Mouse (Mus musculus): ENCODE results near the gene Trim29. TPM values are rescaled to one million over a fixed set of nuclear protein-coding genes. Genes with fewer than 3 reads are reported as not detected.
A peak's percentile ranks its signal among the peaks of the same experiment; 100 is the strongest.

Trim29 gene
- total and polyA plus RNA-seq, 2 experiments from 2014 or later: 0.12 to 2.4 TPM

DNA sequence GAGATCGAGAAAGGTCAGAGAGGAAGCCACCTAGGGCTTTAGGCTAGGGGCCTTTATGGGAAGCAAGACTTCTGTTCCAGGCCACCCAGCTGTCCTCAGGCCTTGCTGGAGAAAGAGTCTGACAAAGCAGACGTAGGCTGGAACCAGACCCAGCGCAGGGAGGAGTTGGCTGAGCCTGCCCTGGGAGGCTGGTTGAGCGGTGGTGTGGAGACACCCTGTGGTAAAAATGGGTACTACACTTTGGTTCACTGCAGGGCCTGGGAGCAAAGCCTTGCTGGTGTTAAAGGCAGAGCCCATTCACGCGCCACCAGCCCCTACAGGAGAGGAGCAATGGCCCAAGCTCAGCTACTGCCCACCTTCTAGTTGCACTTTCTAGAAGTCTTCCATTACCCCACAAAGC lies 26.4 kb upstream of the Trim29 start:
- no peaks in the 10 kb centered on the region for H3K4me1 ChIP-seq (ENCODE audit: insufficient read depth, low read length)
- no peak overlapping the region for H3K4me2 ChIP-seq (ENCODE audit: low read depth, low read length, poor library complexity, severe bottlenecking)
- peak; percentile 77 for ATAC-seq (ENCODE audit: low FRiP score)
- H3K4me3 ChIP-seq (ENCODE audit: low read depth, low read length): no peak overlapping the region
- H3K9me3 ChIP-seq (ENCODE audit: low read length): no peaks in the 10 kb centered on the region
- WGBS: 5% methylated on average over 6 of the region's 6 CpGs
- DNase-seq (ENCODE audit: low spot score): peak; percentile 90
- H3K36me3 ChIP-seq (ENCODE audit: insufficient read depth, low read length): no peaks in the 10 kb centered on the region
- TF ChIP-seq CTCF (IDR thresholded peaks at IDR 0.05): peak; percentile 95
- H3K27ac ChIP-seq (ENCODE audit: low read depth, low read length): no peak overlapping the region
- H3K9ac ChIP-seq (replicated peaks; ENCODE audit: low read length, poor library complexity, severe bottlenecking): no peak overlapping the region
- H3K27me3 ChIP-seq (ENCODE audit: insufficient read depth, low read length): no peaks in the 10 kb centered on the region

DNA sequence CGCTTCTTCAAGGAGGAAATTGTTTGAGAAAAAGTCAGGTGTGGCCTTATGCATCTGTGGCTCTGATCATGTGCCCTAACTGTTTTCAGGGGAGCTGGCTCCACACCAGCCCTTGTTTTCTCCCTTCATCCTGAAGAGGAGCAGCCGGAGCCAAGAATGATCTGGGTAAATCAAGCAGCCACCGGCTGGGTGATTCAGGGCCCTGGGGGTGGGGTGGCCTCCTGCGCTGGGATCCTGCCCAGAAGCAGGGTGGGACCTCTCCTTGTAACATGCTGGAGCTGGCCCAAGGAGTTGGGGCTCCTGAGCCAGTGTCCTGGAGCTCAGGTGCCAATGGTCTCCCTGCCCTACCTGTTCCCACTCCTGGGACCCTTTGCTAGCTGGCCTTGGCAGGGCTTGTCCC lies 25.4 kb upstream of the Trim29 start:
- no peaks in the 10 kb centered on the region for H3K4me1 ChIP-seq (ENCODE audit: insufficient read depth, low read length)
- no peak for TF ChIP-seq CTCF (IDR thresholded peaks at IDR 0.05)
- WGBS: 94% methylated on average over 4 of the region's 4 CpGs
- H3K4me2 ChIP-seq (ENCODE audit: low read depth, low read length, poor library complexity, severe bottlenecking): no peak overlapping the region
- H3K4me3 ChIP-seq (ENCODE audit: low read depth, low read length): no peak overlapping the region
- no peak overlapping the region for H3K9ac ChIP-seq (replicated peaks; ENCODE audit: low read length, poor library complexity, severe bottlenecking)
- H3K36me3 ChIP-seq (ENCODE audit: insufficient read depth, low read length): no peaks in the 10 kb centered on the region
- no peaks in the 10 kb centered on the region for H3K27me3 ChIP-seq (ENCODE audit: insufficient read depth, low read length)
- ATAC-seq (ENCODE audit: low FRiP score) (no peak), DNase-seq (ENCODE audit: low spot score) (no peak)
- H3K9me3 ChIP-seq (ENCODE audit: low read length): no peaks in the 10 kb centered on the region
- H3K27ac ChIP-seq (ENCODE audit: low read depth, low read length): no peak overlapping the region

DNA sequence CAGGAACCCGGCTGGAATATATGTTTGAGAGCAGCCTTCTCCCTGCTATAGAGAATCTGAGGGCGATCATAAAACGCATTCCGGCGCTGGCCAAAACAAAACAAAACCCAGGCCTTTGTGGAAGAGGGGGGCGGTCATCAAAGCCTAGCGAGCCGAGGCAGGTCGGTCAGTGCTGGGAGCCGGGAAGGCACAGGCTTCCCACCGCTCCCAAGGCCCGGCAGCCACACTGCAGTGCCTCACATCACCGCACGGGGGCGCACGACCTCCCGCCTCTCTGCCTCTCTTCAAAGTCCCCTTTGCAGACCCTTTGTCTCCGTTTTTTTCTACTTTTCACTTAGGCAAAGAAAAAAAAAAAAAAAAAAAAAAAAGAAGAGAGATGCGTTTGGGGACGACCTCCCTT lies 23.8 kb upstream of the Trim29 start:
- peak; percentile 70 for DNase-seq (ENCODE audit: low spot score)
- TF ChIP-seq CTCF (IDR thresholded peaks at IDR 0.05): peak; percentile 89
- Histone ChIP-seq H3K4me3 (ENCODE audit: low read depth, low read length) (no peak overlapping the region), H3K36me3 (ENCODE audit: insufficient read depth, low read length) (no peaks in the 10 kb centered on the region), H3K4me2 (ENCODE audit: low read depth, low read length, poor library complexity, severe bottlenecking) (peak overlapping the region; percentile 22; the same call in 1 of the 2 replicates), H3K9ac (replicated peaks; ENCODE audit: low read length, poor library complexity, severe bottlenecking) (no peak overlapping the region), H3K9me3 (ENCODE audit: low read length) (no peaks in the 10 kb centered on the region), H3K27me3 (ENCODE audit: insufficient read depth, low read length) (no peaks in the 10 kb centered on the region), H3K4me1 (ENCODE audit: insufficient read depth, low read length) (no peaks in the 10 kb centered on the region), H3K27ac (ENCODE audit: low read depth, low read length) (no peak overlapping the region)
- ATAC-seq (ENCODE audit: low FRiP score): peak; percentile 36; the same call in 1 of the 2 replicates
- 2% methylated on average over 19 of the region's 20 CpGs for WGBS

DNA sequence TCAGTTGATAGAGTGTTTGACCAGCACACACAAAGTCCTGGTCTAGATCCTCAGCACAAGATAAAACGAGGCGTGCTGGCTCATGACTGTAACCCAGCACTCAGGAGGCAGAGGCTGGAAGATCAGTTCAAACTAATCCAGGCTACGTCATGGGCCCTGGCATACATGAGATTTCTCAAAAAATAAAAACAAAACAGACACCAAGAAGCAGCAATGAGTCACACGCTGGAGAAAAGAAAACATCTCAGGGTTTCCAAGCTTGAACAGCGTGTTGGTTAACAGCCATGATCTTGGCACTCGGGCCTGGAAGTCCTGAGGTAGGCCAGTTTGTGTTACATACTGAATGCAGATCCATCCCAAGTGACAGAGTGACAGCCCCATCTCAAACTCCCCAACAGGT lies 17.6 kb upstream of the Trim29 start:
- Histone ChIP-seq H3K36me3 (ENCODE audit: insufficient read depth, low read length) (no peaks in the 10 kb centered on the region), H3K9me3 (ENCODE audit: low read length) (no peaks in the 10 kb centered on the region), H3K9ac (replicated peaks; ENCODE audit: low read length, poor library complexity, severe bottlenecking) (no peak overlapping the region), H3K4me1 (ENCODE audit: insufficient read depth, low read length) (no peaks in the 10 kb centered on the region), H3K27ac (ENCODE audit: low read depth, low read length) (no peak overlapping the region), H3K4me3 (ENCODE audit: low read depth, low read length) (no peak overlapping the region), H3K27me3 (ENCODE audit: insufficient read depth, low read length) (no peaks in the 10 kb centered on the region), H3K4me2 (ENCODE audit: low read depth, low read length, poor library complexity, severe bottlenecking) (no peak overlapping the region)
- WGBS: 91% methylated on average over 6 of the region's 6 CpGs
- DNase-seq (ENCODE audit: low spot score) (no peak), ATAC-seq (ENCODE audit: low FRiP score) (no peak)
- no peak for TF ChIP-seq CTCF (IDR thresholded peaks at IDR 0.05)

DNA sequence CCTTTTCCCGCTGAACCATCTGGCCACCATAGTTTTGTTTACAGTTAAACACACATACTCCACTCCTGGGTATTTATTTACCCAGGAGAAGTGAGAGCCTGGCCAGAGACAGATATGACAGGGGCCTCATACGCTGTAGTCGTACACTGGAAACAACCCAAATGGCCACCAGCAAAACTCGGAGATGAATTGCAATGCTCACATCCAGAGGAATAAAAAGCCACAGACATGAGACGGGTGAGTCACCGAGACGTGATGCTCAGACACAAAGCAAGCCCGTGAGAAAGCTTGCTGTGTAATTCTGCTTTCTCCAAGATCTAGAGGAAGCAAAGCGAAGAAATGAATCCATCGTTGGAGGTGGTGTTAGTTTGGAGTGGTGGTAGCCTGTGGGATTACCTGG lies 10.3 kb upstream of the Trim29 start:
- Histone ChIP-seq H3K27me3 (ENCODE audit: insufficient read depth, low read length) (no peaks in the 10 kb centered on the region), H3K36me3 (ENCODE audit: insufficient read depth, low read length) (no peaks in the 10 kb centered on the region), H3K9me3 (ENCODE audit: low read length) (no peaks in the 10 kb centered on the region), H3K4me1 (ENCODE audit: insufficient read depth, low read length) (no peaks in the 10 kb centered on the region), H3K9ac (replicated peaks; ENCODE audit: low read length, poor library complexity, severe bottlenecking) (no peak overlapping the region), H3K4me2 (ENCODE audit: low read depth, low read length, poor library complexity, severe bottlenecking) (no peak overlapping the region), H3K27ac (ENCODE audit: low read depth, low read length) (no peak overlapping the region), H3K4me3 (ENCODE audit: low read depth, low read length) (no peak overlapping the region)
- TF ChIP-seq CTCF (IDR thresholded peaks at IDR 0.05): no peak
- 67% methylated on average over 10 of the region's 10 CpGs for WGBS
- DNase-seq (ENCODE audit: low spot score): no peak
- no peak for ATAC-seq (ENCODE audit: low FRiP score)

DNA sequence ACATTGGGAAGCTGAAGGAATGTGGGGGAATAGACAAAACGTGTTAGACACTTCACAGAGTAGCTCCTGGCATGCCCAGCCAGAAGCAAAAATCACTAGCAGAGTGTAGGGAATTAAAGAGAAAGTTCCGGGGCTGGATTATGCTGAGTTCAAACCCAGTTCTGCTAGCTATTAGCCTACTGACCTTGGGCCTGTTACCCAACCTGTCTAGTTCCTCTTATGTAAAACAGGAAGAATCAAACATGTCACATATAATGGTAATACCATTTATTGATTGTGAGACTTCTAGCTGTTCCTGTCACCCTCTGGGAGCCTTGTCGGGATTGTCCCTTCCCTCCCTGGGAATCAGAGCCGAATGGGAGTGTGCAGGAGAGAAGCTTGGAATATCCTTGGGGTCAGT lies 7.7 kb upstream of the Trim29 start:
- TF ChIP-seq CTCF (IDR thresholded peaks at IDR 0.05): no peak
- no peaks in the 10 kb centered on the region for H3K36me3 ChIP-seq (ENCODE audit: insufficient read depth, low read length)
- H3K27me3 ChIP-seq (ENCODE audit: insufficient read depth, low read length): no peaks in the 10 kb centered on the region
- no peak for ATAC-seq (ENCODE audit: low FRiP score)
- no peak overlapping the region for H3K27ac ChIP-seq (ENCODE audit: low read depth, low read length)
- no peak overlapping the region for H3K9ac ChIP-seq (replicated peaks; ENCODE audit: low read length, poor library complexity, severe bottlenecking)
- no peaks in the 10 kb centered on the region for H3K4me1 ChIP-seq (ENCODE audit: insufficient read depth, low read length)
- WGBS: 73% methylated on average over 4 of the region's 4 CpGs
- H3K4me3 ChIP-seq (ENCODE audit: low read depth, low read length): no peak overlapping the region
- DNase-seq (ENCODE audit: low spot score): no peak
- no peaks in the 10 kb centered on the region for H3K9me3 ChIP-seq (ENCODE audit: low read length)
- H3K4me2 ChIP-seq (ENCODE audit: low read depth, low read length, poor library complexity, severe bottlenecking): no peak overlapping the region

All from midbrain, postnatal 0 days (tissue).